Mouse (Mus musculus) neutrophil, adult 59 days (primary cell): ENCODE measurements around the gene Fat2. TPM values are rescaled to one million over a fixed set of nuclear protein-coding genes. Genes with fewer than 3 reads are reported as not detected.

Experiments
- total RNA-seq, 2 experiments: library from RNA; stranded (reverse); gene quantifications; 1 replicate in 1 of 2; 2 replicates in 1 of 2; pipeline ENCODE4 v1.2.4; 2023

The Fat2 gene
- total RNA-seq, result under 1 TPM; 0.33 to 0.51 TPM

DNA sequence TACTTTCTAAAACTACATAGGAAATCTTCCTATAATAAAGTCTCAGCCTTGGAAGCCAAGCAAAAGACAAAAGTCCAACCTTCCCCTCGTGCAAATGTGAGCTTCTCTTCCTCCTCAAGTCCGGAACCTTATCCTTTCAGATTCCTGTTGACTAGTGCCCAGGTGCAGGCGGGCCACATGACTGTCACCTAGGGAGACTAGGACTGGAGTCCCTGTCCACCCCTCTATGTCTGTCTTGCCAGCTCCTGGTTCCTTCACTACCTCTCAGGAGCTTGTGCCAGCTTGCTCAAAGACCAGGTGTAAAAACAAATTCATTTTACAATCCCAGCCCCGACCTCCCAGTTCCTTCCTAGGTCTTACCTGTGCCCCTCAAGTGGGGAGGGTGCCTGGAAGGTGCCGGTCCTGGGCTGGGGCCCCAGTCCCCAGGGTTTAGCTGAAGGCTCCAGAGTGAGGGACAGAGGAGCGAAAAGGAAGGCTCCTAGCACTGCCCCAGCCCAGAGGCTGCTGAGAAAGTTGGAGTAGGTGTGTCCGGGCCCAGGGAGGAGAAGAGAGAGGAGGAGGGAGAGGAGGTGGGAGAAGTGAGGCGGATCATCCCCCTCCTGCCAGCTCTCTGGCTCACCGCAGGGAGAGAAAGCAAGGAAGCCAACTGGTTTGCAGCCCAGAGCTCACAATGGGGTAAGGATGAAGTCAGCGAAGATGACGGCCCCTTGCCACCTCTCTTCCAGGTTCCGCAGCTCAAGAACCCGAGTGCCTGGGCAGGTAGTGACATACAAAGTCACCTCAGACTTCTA is at the start of gene Fat2:
Gene Fat2 (minus strand): TSS at position 464 of the 791 bp plus-strand sequence.

GRCm38 (mm10) chr11:55204159-55204596 is 132.2 kb downstream of the Fat2 start, which contains the start of gene Slc36a1:
TSS of gene Slc36a1 (plus strand) at chr11:55204350.

Other genes with a start within 250 kb of the Fat2 start
- 100 to 1,000 TPM in 1 of 2 experiments, 10 to 100 TPM in 1; 99.4 to 129 TPM for gene Gm2a, start 238.4 kb downstream of the Fat2 start, total RNA-seq
- under 1 TPM in 1 of 2 experiments, not detected in 1; 0.33 TPM for gene Slc36a3, start 184.9 kb downstream of the Fat2 start, total RNA-seq
- gene Slc36a2, start 151.5 kb downstream of the Fat2 start, total RNA-seq, result 1 to 10 TPM; 2.3 to 4.0 TPM
- gene Slc36a1, start 132.2 kb downstream of the Fat2 start, total RNA-seq, result 10 to 100 TPM; 32.1 to 35.4 TPM
- gene Sparc, start 86.6 kb upstream of the Fat2 start, total RNA-seq, result 10 to 100 TPM; 13.6 to 24.4 TPM
- 100 to 1,000 TPM; 108 to 142 TPM for gene Atox1, start 124.7 kb upstream of the Fat2 start, total RNA-seq
- gene G3bp1, start 133.1 kb upstream of the Fat2 start, total RNA-seq, result 10 to 100 TPM; 27.9 to 37.9 TPM